In the genomic region with DNA sequence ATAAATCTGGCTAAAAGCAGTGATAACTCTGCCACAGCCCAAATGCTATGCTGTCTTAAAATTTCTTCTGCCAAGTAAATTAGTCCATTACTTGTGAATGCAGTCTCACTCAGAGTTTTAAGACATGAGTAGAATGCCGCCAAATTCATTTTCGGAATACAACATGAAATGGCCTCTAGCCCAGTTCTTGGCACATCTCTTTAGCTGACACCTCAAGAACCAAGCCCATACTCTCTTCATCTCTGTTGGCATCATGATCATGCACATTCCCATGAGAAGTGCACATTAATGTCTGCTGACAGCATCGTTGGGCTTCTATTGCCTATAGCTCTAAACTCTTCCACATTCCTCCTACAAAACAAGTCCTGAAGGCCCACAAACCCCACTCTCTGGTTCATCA, we compare ENCODE assay signal across 21 mouse cellular contexts.
DNase-seq lines count a peak whose midpoint lies in the region; ATAC-seq and TF ChIP-seq lines count a peak whose summit lies in the region.
"Had no signal": no experiment of that assay in that cellular context is flagged by ENCODE, and none has a peak within 500 bp of the region (broad histone marks: within the 10 kb centered on the region; RNA-seq: fewer than 3 reads in every experiment).

No protein-coding gene starts in this region.

- H3K4me2 ChIP-seq in forebrain, embryonic 16.5 days (ENCODE audit: low read length) = no peak overlapping the region
- no peak overlapping the region for H3K4me2 ChIP-seq in forebrain, embryonic 14.5 days (ENCODE audit: low read length)
- H3K4me2 ChIP-seq in forebrain, postnatal 0 days (ENCODE audit: low read depth) = no peak overlapping the region

- no peak overlapping the region for H3K4me3 ChIP-seq in forebrain, embryonic 16.5 days (replicated peaks; ENCODE audit: low read length)
- H3K4me3 ChIP-seq in forebrain, embryonic 14.5 days (ENCODE audit: low read depth, low read length) = no peak overlapping the region
- no peak overlapping the region for H3K4me3 ChIP-seq in forebrain, postnatal 0 days (ENCODE audit: low read depth, low read length)
- no peak overlapping the region for H3K4me3 ChIP-seq in forebrain, embryonic 10.5 days

- no peak overlapping the region for H3K27ac ChIP-seq in forebrain, embryonic 16.5 days (ENCODE audit: low read length)
- H3K27ac ChIP-seq in forebrain, embryonic 14.5 days (ENCODE audit: low read depth, low read length) = no peak overlapping the region
- H3K27ac ChIP-seq in forebrain, postnatal 0 days (ENCODE audit: low read depth, low read length) = no peak overlapping the region
- H3K27ac ChIP-seq in forebrain, embryonic 10.5 days = no peak overlapping the region

- DNase-seq in forebrain, embryonic 14.5 days (ENCODE audit: low spot score) = no peak
- DNase-seq in forebrain, postnatal 0 days = peak; percentile 64
- no peak for DNase-seq in forebrain, embryonic 10.5 days (ENCODE audit: extremely low spot score, low spot score)
- no peak for DNase-seq in frontal cortex, adult 2 months (ENCODE audit: extremely low spot score in 1 of 2, low spot score in 1 of 2)
- DNase-seq: adrenal gland, adult 2 months; adrenal gland, adult 8-10 months; adrenal gland, postnatal 10 days; adrenal gland, postnatal 14 days; adrenal gland, postnatal 25 days; adrenal gland, postnatal 36 days; B cell, adult 2 months; cerebellum, adult 11 months; cerebellum, adult 11-12 months; cerebellum, adult 18-20 months had no signal

- H3K4me1 ChIP-seq in forebrain, embryonic 16.5 days (replicated peaks; ENCODE audit: control insufficient read depth, insufficient read depth, low read length) = peaks cover 4% of the 10 kb centered on the region
- H3K4me1 ChIP-seq in forebrain, embryonic 14.5 days (ENCODE audit: control insufficient read depth, insufficient read depth, low read length) = no peaks in the 10 kb centered on the region
- no peaks in the 10 kb centered on the region for H3K4me1 ChIP-seq in forebrain, postnatal 0 days (ENCODE audit: insufficient read depth)
- H3K4me1 ChIP-seq in forebrain, embryonic 10.5 days = 0 out of 2 replicates have a peak, but pooled peaks cover 4% of the 10 kb centered on the region

- no peak for TF ChIP-seq CTCF in forebrain, postnatal 0 days (IDR thresholded peaks at IDR 0.05; ENCODE audit: low read depth)

- peak; percentile 49; the same call in 1 of the 2 replicates for ATAC-seq in forebrain, embryonic 16.5 days
- no peak for ATAC-seq in forebrain, embryonic 14.5 days
- peak; percentile 83 for ATAC-seq in forebrain, postnatal 0 days
- ATAC-seq in frontal cortex, adult (ENCODE audit: low TSS enrichment) = peak; percentile 51; the same call in 1 of the 2 replicates
- ATAC-seq: activated CD4-positive, CD25-positive, alpha-beta regulatory T cell, adult 4 months; CD4-positive, CD25-positive, alpha-beta regulatory T cell, adult 4 months; Patski had no signal

- H3K9ac ChIP-seq in forebrain, embryonic 16.5 days (replicated peaks; ENCODE audit: low read depth, low read length) = no peak overlapping the region
- no peak overlapping the region for H3K9ac ChIP-seq in forebrain, embryonic 14.5 days (ENCODE audit: low read length)
- H3K9ac ChIP-seq in forebrain, postnatal 0 days = no peak overlapping the region

- 76% methylated on average over 3 of the region's 3 CpGs for WGBS in forebrain, embryonic 16.5 days
- WGBS in forebrain, embryonic 14.5 days = 93% methylated on average over 3 of the region's 3 CpGs
- 72% methylated on average over 3 of the region's 3 CpGs for WGBS in forebrain, postnatal 0 days
- WGBS in forebrain, embryonic 10.5 days = 91% methylated on average over 3 of the region's 3 CpGs

- H3K9me3 ChIP-seq in forebrain, embryonic 16.5 days (ENCODE audit: control insufficient read depth, low read length) = no peaks in the 10 kb centered on the region
- H3K9me3 ChIP-seq in forebrain, embryonic 14.5 days (replicated peaks; ENCODE audit: control insufficient read depth, low read length) = no peaks in the 10 kb centered on the region
- H3K9me3 ChIP-seq in forebrain, postnatal 0 days (ENCODE audit: low read length) = no peaks in the 10 kb centered on the region
- no peaks in the 10 kb centered on the region for H3K9me3 ChIP-seq in forebrain, embryonic 10.5 days
- H3K9me3 ChIP-seq: G1E had no signal

- H3K27me3 ChIP-seq in forebrain, embryonic 16.5 days (replicated peaks; ENCODE audit: control insufficient read depth, insufficient read depth, low read length) = no peaks in the 10 kb centered on the region
- no peaks in the 10 kb centered on the region for H3K27me3 ChIP-seq in forebrain, embryonic 14.5 days (replicated peaks; ENCODE audit: control insufficient read depth, insufficient read depth, low read length)
- H3K27me3 ChIP-seq in forebrain, postnatal 0 days (ENCODE audit: insufficient read depth, low read length) = no peaks in the 10 kb centered on the region
- no peaks in the 10 kb centered on the region for H3K27me3 ChIP-seq in forebrain, embryonic 10.5 days (ENCODE audit: poor library complexity, severe bottlenecking)
- H3K27me3 ChIP-seq: CH12.LX, Patski had no signal

- H3K36me3 ChIP-seq in forebrain, embryonic 16.5 days (ENCODE audit: control insufficient read depth, insufficient read depth) = no peaks in the 10 kb centered on the region
- no peaks in the 10 kb centered on the region for H3K36me3 ChIP-seq in forebrain, embryonic 14.5 days (ENCODE audit: control insufficient read depth, insufficient read depth, low read length)
- no peaks in the 10 kb centered on the region for H3K36me3 ChIP-seq in forebrain, postnatal 0 days (ENCODE audit: insufficient read depth)
- H3K36me3 ChIP-seq in forebrain, embryonic 10.5 days (replicated peaks) = no peaks in the 10 kb centered on the region
- H3K36me3 ChIP-seq: G1E had no signal
